Mouse (Mus musculus) forebrain, embryonic 16.5 days (tissue): ENCODE measurements around the gene Fam114a1. TPM values are rescaled to one million over a fixed set of nuclear protein-coding genes. Genes with fewer than 3 reads are reported as not detected.
A peak's percentile ranks its signal among the peaks of the same experiment; 100 is the strongest.

Source experiments
- ATAC-seq: fragments of 200-750 bp; cut with Nextera tagmentation; 2 replicates; pipeline ENCODE4 v1.8.0; 2017; ENCODE audit warnings: mild to moderate bottlenecking, moderate library complexity
- H3K27ac ChIP-seq: fragments of 300-500 bp; sonication (generic); 2 replicates; pipeline ENCODE4 v1.5.1; 2014; ENCODE audit warnings: low read length, control low read depth
- H3K27me3 ChIP-seq: fragments of 300-500 bp; sonication (generic); replicated peaks from 2 replicates; pipeline ENCODE4 v1.6.1; 2014; ENCODE audit warnings: low read length; ENCODE audit not compliant: control insufficient read depth, insufficient read depth
- H3K36me3 ChIP-seq: fragments of 300-500 bp; sonication (generic); 2 replicates; pipeline ENCODE4 v1.6.1; 2014; ENCODE audit not compliant: control insufficient read depth, insufficient read depth
- H3K4me1 ChIP-seq: fragments of 300-500 bp; sonication (generic); replicated peaks from 2 replicates; pipeline ENCODE4 v1.6.1; 2014; ENCODE audit warnings: low read length; ENCODE audit not compliant: control insufficient read depth, insufficient read depth
- H3K4me2 ChIP-seq: fragments of 300-500 bp; sonication (generic); 2 replicates; pipeline ENCODE4 v1.6.1; 2014; ENCODE audit warnings: mild to moderate bottlenecking, low read length, control low read depth
- H3K4me3 ChIP-seq: fragments of 300-500 bp; sonication (generic); replicated peaks from 2 replicates; pipeline ENCODE4 v1.5.1; 2014; ENCODE audit warnings: mild to moderate bottlenecking, low read length, control low read depth
- H3K9ac ChIP-seq: fragments of 300-500 bp; sonication (generic); replicated peaks from 2 replicates; pipeline ENCODE4 v1.6.1; 2014; ENCODE audit warnings: low read depth, low read length, control low read depth
- H3K9me3 ChIP-seq: fragments of 300-500 bp; sonication (generic); 2 replicates; pipeline ENCODE4 v1.6.1; 2016; ENCODE audit warnings: low read length; ENCODE audit not compliant: control insufficient read depth
- WGBS: fragments of 180-500 bp; shearing (Covaris S2); extraction: QIAGEN DNeasy Blood & Tissue Kit; methylation state at CpG from one replicate; pipeline ENCODE4 v1.1.7; 2014; 5-methylcytosine and 5-hydroxymethylcytosine counted together
- polyA plus RNA-seq: library from polyadenylated mRNA; unstranded; fragments of >200 nt; fragmentation: Nextera tagmentation; extraction: Ambion mirVana; gene quantifications from 2 replicates; pipeline ENCODE4 v1.2.1, GENCODE M21; 2015

Fam114a1 gene
- 6.7 and 8.5 TPM in 2 replicates for polyA plus RNA-seq

DNA sequence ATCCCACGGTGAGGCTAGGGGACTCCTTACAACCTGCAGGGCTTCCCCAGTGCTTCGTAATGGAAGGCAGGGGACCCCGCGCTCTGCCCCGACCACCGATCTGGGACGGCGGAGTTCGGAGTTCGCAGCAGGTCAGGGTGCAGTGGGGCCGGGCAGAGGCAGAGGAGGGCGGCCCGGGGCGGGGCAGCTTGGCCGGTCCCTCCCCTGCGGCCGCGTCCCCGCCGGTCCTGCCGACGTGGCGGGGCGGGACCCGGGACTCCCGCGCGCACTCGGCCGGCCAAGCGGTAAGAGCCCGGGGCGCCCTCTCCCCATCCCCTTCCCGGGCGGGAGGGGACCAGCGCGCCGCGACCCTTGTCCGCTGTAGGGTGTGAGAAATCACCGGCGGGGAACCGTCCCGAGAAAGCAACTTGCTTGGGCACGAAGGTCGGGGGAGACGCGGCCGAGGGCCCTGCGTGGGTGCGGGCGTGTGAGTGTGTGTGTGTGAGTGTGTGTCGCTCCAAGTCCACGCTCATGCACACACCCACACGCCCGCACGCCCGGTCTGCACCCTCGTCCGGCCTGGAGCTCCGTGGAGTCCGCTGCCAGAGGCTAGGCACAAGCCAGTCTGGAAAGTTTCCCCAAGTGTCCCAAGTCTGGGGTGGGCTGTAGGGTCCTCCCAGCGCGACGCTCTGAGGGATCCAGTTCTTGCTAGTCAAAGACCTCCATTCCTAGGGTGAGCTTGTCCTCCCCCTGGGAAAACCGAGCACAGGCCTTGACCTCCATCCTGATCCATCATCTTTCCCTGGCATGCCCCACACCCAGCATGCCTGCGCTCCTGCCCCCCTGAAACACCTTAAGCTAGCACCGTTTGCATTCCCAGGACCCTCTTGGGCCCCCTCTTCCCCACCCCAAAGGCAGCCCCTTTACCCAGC lies at the start of gene Fam114a1:
Gene Fam114a1, plus strand, starts transcription at position 211 of the 911 bp plus-strand sequence.
- no peak within 1 kb of the TSS for H3K27ac ChIP-seq
- no peaks in the 10 kb centered on the region for H3K9me3 ChIP-seq
- peaks cover 9% of the 10 kb centered on the region for H3K4me1 ChIP-seq
- no peaks in the 10 kb centered on the region for H3K27me3 ChIP-seq
- WGBS, result 2% methylated on average over 59 of the region's 68 CpGs
- H3K9ac ChIP-seq, result peak within 1 kb of the TSS; percentile 65
- peak; percentile 73 for ATAC-seq
- H3K4me3 ChIP-seq, result peak within 1 kb of the TSS; percentile 62
- H3K36me3 ChIP-seq, result no peaks in the 10 kb centered on the region
- H3K4me2 ChIP-seq, result peak within 1 kb of the TSS; percentile 97

GRCm38 (mm10) chr5:64922891-64923381 lies 46.9 kb upstream of the Fam114a1 start:
- Histone ChIP-seq H3K9me3 (no peaks in the 10 kb centered on the region; the same call in 1 of the 2 replicates), H3K27ac (no peak overlapping the region), H3K4me2 (no peak overlapping the region), H3K36me3 (no peaks in the 10 kb centered on the region), H3K4me3 (no peak overlapping the region), H3K9ac (no peak overlapping the region), H3K27me3 (no peaks in the 10 kb centered on the region), H3K4me1 (no peaks in the 10 kb centered on the region)
- ATAC-seq, result no peak
- WGBS, result 93% methylated on average over 5 of the region's 5 CpGs

DNA sequence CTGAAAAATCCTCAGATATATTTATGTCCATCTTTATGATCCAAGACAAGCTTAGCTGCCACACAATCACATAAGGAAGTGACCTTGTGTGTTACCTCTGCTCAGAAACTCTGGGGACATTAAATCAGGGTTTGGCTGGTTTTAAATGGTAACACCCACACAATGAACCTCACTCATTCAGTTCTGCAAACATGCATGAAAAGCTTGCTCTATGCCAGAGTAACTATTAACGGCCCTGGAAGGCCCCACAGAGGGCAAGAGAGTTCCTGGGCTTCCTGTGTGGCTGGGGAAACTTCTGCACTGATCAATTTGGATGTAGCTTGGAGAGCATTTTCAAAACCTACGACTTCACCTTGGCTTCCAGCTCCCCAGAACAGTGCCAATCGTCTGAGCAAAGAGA lies 37.7 kb upstream of the Fam114a1 start:
- Histone ChIP-seq H3K4me2 (no peak overlapping the region), H3K4me1 (no peaks in the 10 kb centered on the region), H3K4me3 (no peak overlapping the region), H3K9me3 (no peaks in the 10 kb centered on the region), H3K9ac (no peak overlapping the region), H3K27ac (no peak overlapping the region), H3K36me3 (no peaks in the 10 kb centered on the region), H3K27me3 (no peaks in the 10 kb centered on the region)
- 51% methylated on average over 3 of the region's 3 CpGs for WGBS
- ATAC-seq, result no peak

DNA sequence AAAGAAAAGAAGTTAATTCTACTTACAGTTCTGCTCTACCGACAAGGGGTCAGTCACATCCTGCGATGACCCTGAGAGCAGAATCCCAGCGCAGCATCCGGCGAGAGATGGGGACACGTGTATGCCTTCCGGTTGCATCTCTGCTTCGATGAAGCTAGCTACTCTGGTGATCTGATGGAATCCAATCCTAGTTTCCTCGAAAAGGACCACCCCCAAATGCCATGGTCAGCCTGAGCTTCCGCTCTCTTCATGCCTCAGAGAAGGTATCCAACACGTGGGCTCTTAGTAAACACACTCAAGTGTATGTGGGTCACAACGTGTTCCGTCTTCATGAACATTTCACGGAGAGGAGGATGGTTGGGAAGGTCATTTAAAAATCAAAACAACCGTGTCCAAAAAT lies 37.1 kb upstream of the Fam114a1 start:
- Histone ChIP-seq H3K9me3 (no peaks in the 10 kb centered on the region), H3K36me3 (no peaks in the 10 kb centered on the region), H3K4me2 (no peak overlapping the region), H3K4me3 (no peak overlapping the region), H3K4me1 (no peaks in the 10 kb centered on the region), H3K9ac (no peak overlapping the region), H3K27me3 (no peaks in the 10 kb centered on the region), H3K27ac (no peak overlapping the region)
- ATAC-seq, result no peak
- WGBS, result 94% methylated on average over 15 of the region's 15 CpGs

GRCm38 (mm10) chr5:64951486-64951885 lies 18.4 kb upstream of the Fam114a1 start:
- Histone ChIP-seq H3K36me3 (no peaks in the 10 kb centered on the region), H3K4me1 (no peaks in the 10 kb centered on the region), H3K9me3 (no peaks in the 10 kb centered on the region), H3K9ac (no peak overlapping the region), H3K4me3 (no peak overlapping the region), H3K27ac (no peak overlapping the region), H3K27me3 (no peaks in the 10 kb centered on the region), H3K4me2 (no peak overlapping the region)
- ATAC-seq, result no peak
- 84% methylated on average over 5 of the region's 5 CpGs for WGBS

DNA sequence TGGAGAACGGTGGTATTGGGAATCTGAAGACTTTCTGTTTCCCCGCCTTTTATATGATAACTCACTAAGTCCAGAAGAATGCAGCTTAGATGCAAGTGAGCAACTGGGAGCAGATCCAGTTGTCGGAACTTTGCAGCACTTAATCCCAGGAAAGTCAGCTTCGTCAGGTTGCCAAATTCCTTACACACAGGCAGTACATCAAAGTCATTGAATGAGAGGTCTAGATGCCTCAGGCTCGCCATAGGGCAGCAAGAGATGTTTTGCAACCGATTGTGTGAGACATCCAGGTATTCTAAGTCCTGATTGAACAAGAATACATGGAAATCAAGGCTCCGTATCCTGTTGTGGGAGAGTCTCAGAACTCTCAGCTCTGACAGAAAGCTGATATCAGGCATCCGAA lies 14.9 kb upstream of the Fam114a1 start:
- Histone ChIP-seq H3K4me2 (no peak overlapping the region), H3K4me1 (no peaks in the 10 kb centered on the region), H3K27ac (no peak overlapping the region), H3K9ac (no peak overlapping the region), H3K4me3 (no peak overlapping the region), H3K9me3 (no peaks in the 10 kb centered on the region), H3K36me3 (no peaks in the 10 kb centered on the region), H3K27me3 (no peaks in the 10 kb centered on the region)
- WGBS, result 85% methylated on average over 8 of the region's 8 CpGs
- no peak for ATAC-seq

- Histone ChIP-seq H3K36me3 (no peaks in the 10 kb centered on the region), H3K27ac (no peak overlapping the region), H3K27me3 (no peaks in the 10 kb centered on the region), H3K4me2 (no peak overlapping the region), H3K9me3 (no peaks in the 10 kb centered on the region), H3K4me1 (no peaks in the 10 kb centered on the region), H3K4me3 (no peak overlapping the region), H3K9ac (no peak overlapping the region)
- WGBS, result 80% methylated on average over 22 of the region's 22 CpGs
- no peak for ATAC-seq
Measured at GRCm38 (mm10) chr5:64958991-64959842, 10.7 kb upstream of the Fam114a1 start.

DNA sequence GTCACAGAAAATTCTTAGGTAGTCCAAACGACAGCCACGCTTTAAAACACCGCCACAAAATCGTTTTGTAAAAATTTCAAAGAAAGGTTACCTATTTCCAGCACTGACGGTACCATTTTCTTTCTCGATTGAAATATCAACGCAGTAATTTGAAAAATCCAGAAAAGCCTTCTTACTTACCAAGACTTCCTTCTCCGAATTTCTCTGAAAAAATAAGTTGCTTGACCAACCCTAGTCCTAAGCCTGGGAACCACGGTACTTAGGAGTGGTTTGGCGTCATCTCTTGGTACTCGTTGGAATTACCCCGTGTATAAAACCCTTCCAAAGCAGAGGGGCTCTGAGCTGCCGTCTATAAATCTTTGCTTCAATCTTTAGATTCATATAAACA lies 10.0 kb upstream of the Fam114a1 start, which contains the start of gene Tlr6:
Gene Tlr6, minus strand, starts transcription at position 255 of the 388 bp plus-strand sequence.
- H3K9me3 ChIP-seq, result no peaks in the 10 kb centered on the region
- no peak within 1 kb of the TSS for H3K27ac ChIP-seq
- H3K27me3 ChIP-seq, result no peaks in the 10 kb centered on the region
- H3K36me3 ChIP-seq, result no peaks in the 10 kb centered on the region
- no peak within 1 kb of the TSS for H3K9ac ChIP-seq
- H3K4me2 ChIP-seq, result no peak within 1 kb of the TSS
- ATAC-seq, result no peak
- WGBS, result 86% methylated on average over 13 of the region's 13 CpGs
- H3K4me1 ChIP-seq, result no peaks in the 10 kb centered on the region
- H3K4me3 ChIP-seq, result no peak within 1 kb of the TSS

DNA sequence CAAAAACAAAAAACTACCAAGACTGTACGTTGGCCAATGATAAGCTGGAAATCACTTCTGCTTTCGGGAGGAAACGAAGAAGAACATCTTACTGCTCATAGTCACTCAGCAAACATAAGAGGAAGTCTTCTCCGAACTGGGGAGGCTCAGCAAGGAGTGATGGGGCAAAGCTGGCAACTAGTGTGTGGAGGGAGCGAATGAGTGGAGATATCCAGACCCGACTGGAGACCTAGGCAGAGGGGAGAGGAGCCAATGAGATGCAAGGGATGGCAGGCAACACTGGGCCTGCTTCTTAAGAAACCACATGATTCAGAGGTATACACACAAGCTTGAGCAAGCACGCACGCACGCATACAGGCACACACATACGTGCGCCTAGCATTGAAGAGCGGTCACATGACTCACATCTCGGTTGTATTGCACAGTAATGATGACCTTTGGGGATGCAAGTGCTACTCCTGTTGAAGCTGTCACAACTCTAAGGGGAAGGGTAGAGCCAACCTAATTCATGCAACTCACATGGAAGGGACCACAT lies 8.9 kb upstream of the Fam114a1 start:
- Histone ChIP-seq H3K4me2 (no peak overlapping the region), H3K9ac (no peak overlapping the region), H3K4me3 (no peak overlapping the region), H3K27ac (no peak overlapping the region), H3K27me3 (no peaks in the 10 kb centered on the region), H3K36me3 (no peaks in the 10 kb centered on the region), H3K9me3 (no peaks in the 10 kb centered on the region), H3K4me1 (no peaks in the 10 kb centered on the region)
- no peak for ATAC-seq
- WGBS, result 93% methylated on average over 13 of the region's 13 CpGs
